Mouse (Mus musculus) adrenal gland, adult 18-20 months (tissue): ENCODE measurements around the gene Ttll8. TPM values are rescaled to one million over a fixed set of nuclear protein-coding genes. Genes with fewer than 3 reads are reported as not detected.

ENCODE experiments used
- DNase-seq, 2 experiments: peaks; one replicate each; pipeline ENCODE4 v3.0.0; 2021 to 2022; ENCODE audit warnings: low spot score in 2 of 2
- total RNA-seq, 2 experiments: library from RNA; stranded (reverse); gene quantifications; 1 replicate in 1 of 2; 2 replicates in 1 of 2; pipeline ENCODE4 v1.2.3; 2021

The Ttll8 gene
- total RNA-seq, 2 experiments from 2014 or later, result 0.10 TPM; not detected in 1

DNA sequence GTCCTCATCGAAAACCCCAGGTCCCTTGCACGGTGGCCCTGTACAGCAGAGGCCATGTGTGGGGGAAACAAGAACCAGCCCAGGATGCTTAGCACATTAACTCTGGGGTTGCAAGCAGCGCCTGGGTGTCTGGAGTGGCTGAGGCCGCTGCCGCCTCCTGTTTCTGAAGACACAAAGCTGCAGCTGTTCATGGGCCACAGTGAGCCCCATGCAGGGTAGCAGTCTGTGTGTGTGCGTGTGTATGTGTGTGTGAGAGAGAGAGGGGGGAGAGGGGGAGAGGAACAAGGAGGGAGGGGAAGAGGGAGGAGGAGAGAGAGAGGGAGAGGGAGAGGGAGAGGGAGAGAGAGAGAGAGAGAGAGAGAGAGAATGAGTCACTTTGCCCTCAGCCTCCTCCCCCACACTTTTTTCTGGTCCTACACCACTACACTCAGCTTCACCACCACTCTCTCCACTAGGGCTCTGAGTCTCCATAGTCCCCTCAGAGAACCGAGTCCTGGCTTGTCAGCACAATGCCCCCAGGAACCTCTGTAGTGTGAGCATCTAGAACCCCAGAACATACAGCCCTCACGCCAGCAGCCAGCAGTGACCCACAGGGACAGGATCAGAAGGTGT, 110.6 kb downstream of the Ttll8 start:
- DNase-seq, result no peak

GRCm38 (mm10) chr15:88842300-88842673, 111.9 kb downstream of the Ttll8 start:
- DNase-seq, result no peak

DNA sequence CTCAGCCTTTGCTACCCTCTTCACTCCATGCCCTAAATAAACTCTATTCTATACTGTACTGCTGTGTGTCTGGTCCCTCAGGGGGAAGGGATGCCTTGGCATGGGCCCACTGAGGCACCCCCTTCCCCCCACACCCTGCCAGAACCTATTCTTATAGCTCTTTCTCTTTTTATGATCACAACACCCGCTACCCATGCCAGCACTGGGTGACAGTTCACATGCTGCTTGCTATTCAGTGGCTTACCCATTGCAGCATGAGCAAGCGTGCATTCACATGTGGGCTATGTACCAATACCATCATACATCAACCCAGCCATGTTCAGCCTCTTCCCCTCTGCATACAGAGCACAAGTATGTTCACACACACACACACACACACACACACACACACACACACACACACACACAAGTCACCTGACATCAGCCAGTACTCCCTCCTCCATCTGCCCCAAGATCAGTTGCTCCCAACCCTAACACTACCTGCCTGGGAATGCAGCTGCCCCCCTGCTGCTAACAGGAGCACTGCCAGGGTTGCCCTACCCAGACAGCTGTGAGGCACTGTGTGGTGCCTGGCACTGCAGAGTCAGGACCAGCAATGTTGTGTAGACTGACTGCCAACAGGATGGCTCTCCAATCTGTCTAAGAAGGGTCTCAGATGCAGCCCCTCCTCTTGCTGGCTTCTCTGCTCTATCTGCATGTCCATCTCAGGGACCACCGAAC, 112.5 kb downstream of the Ttll8 start:
- DNase-seq, result no peak

- DNase-seq, result no peak
These were observed 113.1 kb downstream of the Ttll8 start for GRCm38 (mm10) chr15:88841160-88841559.

Other genes with a start within 250 kb of the Ttll8 start
- gene Brd1, start 220.2 kb downstream of the Ttll8 start, total RNA-seq, result 10 to 100 TPM; 48.0 to 52.7 TPM
- gene Zbed4, start 202.8 kb downstream of the Ttll8 start, total RNA-seq, result 10 to 100 TPM; 10.9 to 11.1 TPM
- 10 to 100 TPM; 14.4 to 15.2 TPM for gene Alg12, start 135.1 kb downstream of the Ttll8 start, total RNA-seq
- gene Creld2, start 134.8 kb downstream of the Ttll8 start, total RNA-seq, result 10 to 100 TPM; 45.3 to 51.7 TPM
- 10 to 100 TPM; 74.3 to 84.7 TPM for gene Pim3, start 92.2 kb downstream of the Ttll8 start, total RNA-seq
- gene Mlc1, start 24.6 kb upstream of the Ttll8 start, total RNA-seq, result not detected
- gene Mov10l1, start 28.5 kb upstream of the Ttll8 start, total RNA-seq, result not detected
- gene Panx2, start 105.3 kb upstream of the Ttll8 start, total RNA-seq, result 1 to 10 TPM in 1 of 2 experiments, under 1 TPM in 1; 0.96 to 1.2 TPM
- 10 to 100 TPM; 36.1 to 36.7 TPM for gene Trabd, start 120.7 kb upstream of the Ttll8 start, total RNA-seq
- gene Selenoo, start 134.7 kb upstream of the Ttll8 start, total RNA-seq, result 10 to 100 TPM; 32.3 to 39.5 TPM
- 10 to 100 TPM; 10.8 to 13.0 TPM for gene Tubgcp6, start 168.7 kb upstream of the Ttll8 start, total RNA-seq
- gene Hdac10, start 174.3 kb upstream of the Ttll8 start, total RNA-seq, result 10 to 100 TPM; 11.4 to 12.4 TPM
- 1 to 10 TPM; 8.4 to 9.6 TPM for gene Mapk12, start 186.3 kb upstream of the Ttll8 start, total RNA-seq
- 1 to 10 TPM; 3.7 to 3.8 TPM for gene Mapk11, start 195.2 kb upstream of the Ttll8 start, total RNA-seq
- gene Plxnb2, start 226.4 kb upstream of the Ttll8 start, total RNA-seq, result 100 to 1,000 TPM in 1 of 2 experiments, 10 to 100 TPM in 1; 84.0 to 113 TPM
- gene Dennd6b, start 242.1 kb upstream of the Ttll8 start, total RNA-seq, result 1 to 10 TPM; 5.2 to 5.4 TPM